Mouse (Mus musculus): Measurements from ENCODE around the gene Ifit3b. TPM values are rescaled to one million over a fixed set of nuclear protein-coding genes. Genes with fewer than 3 reads are reported as not detected.
"Not testable (repeated sequence)": the region's sequence is repeated elsewhere in the genome, so short reads cannot be mapped to it uniquely, and the experiment has no call there.

Ifit3b gene
- polyA plus RNA-seq, 1 experiment from 2014 or later = 0.23 TPM

GRCm38 (mm10) chr19:34587898-34588692, 19.7 kb upstream of the Ifit3b start:
- not testable (repeated sequence) for H3K27ac ChIP-seq; DNase-seq (ENCODE audit: low spot score); H3K4me1 ChIP-seq; H3K27me3 ChIP-seq (ENCODE audit: low read depth, poor library complexity, severe bottlenecking); H3K9me3 ChIP-seq (replicated peaks); H3K4me3 ChIP-seq; H3K36me3 ChIP-seq
- WGBS = 87% methylated on average over 6 of the region's 12 CpGs

DNA sequence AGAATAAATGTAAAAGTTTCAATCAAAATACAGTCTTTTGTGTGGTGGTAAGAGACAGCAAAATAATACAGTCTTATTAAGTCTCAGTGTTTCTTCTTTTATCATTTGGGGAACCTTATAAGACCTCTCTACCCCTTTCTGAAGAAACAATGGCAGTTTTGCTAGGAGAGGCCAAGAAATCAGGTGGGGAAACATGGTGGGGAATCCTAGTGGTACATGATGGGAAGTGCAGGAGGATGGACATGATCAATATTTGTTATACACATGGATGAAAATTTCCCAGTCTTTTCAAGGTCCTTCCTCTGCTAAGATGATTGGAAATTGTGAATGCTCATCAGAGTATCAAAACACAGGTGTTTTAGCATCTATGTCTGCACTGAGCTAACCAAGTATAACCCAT, 18.8 kb upstream of the Ifit3b start:
- Histone ChIP-seq H3K36me3 (no peaks in the 10 kb centered on the region), H3K27me3 (ENCODE audit: low read depth, poor library complexity, severe bottlenecking) (no peaks in the 10 kb centered on the region), H3K4me1 (no peaks in the 10 kb centered on the region), H3K4me3 (no peak overlapping the region), H3K27ac (no peak overlapping the region), H3K9me3 (replicated peaks) (no peaks in the 10 kb centered on the region)
- no peak for DNase-seq (ENCODE audit: low spot score)

DNA sequence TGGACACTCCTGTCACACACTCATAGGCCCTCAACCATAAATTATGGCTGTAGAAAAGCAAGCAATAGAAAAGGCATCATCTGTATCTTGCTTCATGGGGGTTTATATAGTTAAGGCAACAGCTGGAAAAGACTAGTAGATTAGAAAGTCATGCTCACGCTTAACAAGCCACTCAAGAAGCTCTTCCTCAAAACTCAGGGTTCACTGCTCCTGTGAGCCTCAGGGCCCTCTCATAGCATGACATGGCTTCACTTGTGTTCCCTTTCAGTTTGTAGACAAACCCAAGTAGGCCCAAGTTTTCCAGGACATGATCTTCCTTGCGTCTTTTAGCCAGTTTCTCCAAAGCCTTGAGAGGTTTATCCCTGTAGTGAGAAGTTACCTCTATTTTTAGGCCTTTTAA, 14.3 kb upstream of the Ifit3b start:
- Histone ChIP-seq H3K9me3 (replicated peaks) (no peaks in the 10 kb centered on the region), H3K27me3 (ENCODE audit: low read depth, poor library complexity, severe bottlenecking) (no peaks in the 10 kb centered on the region), H3K36me3 (no peaks in the 10 kb centered on the region), H3K4me3 (no peak overlapping the region), H3K4me1 (no peaks in the 10 kb centered on the region), H3K27ac (no peak overlapping the region)
- no peak for DNase-seq (ENCODE audit: low spot score)
- 94% methylated on average over 2 of the region's 2 CpGs for WGBS

DNA sequence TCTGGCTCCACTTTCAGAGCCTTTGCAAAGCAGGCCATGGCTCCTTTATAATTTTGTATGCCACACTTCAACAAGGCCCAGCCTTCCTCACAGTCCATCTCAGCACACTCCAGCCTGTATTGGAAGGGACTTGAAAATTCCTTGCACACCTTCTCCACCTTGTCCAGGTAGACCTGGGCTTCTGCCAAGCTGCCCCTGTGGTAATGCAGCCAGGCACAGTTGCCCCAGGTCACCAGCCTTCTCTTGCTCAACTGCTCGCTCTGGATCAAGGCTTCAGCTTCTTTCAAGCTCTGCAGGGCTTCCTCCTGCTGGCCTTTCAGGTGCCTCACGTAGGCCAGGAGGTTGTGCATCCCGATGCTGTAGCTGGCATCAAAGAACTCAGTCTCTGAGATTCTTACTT, 13.2 kb upstream of the Ifit3b start:
- not testable (repeated sequence) for H3K27me3 ChIP-seq (ENCODE audit: low read depth, poor library complexity, severe bottlenecking); H3K4me1 ChIP-seq; H3K4me3 ChIP-seq; H3K36me3 ChIP-seq; H3K9me3 ChIP-seq (replicated peaks); DNase-seq (ENCODE audit: low spot score); H3K27ac ChIP-seq
- WGBS = 82% methylated on average over 3 of the region's 3 CpGs

- H3K36me3 ChIP-seq = no peaks in the 10 kb centered on the region
- no peak overlapping the region for H3K27ac ChIP-seq
- DNase-seq (ENCODE audit: low spot score) = no peak
- H3K9me3 ChIP-seq (replicated peaks) = no peaks in the 10 kb centered on the region
- no peak overlapping the region for H3K4me3 ChIP-seq
- H3K4me1 ChIP-seq = no peaks in the 10 kb centered on the region
- no peaks in the 10 kb centered on the region for H3K27me3 ChIP-seq (ENCODE audit: low read depth, poor library complexity, severe bottlenecking)
Measured at GRCm38 (mm10) chr19:34596811-34597210, 11.0 kb upstream of the Ifit3b start.

GRCm38 (mm10) chr19:34598341-34598740, 9.4 kb upstream of the Ifit3b start:
- Histone ChIP-seq H3K36me3 (no peaks in the 10 kb centered on the region), H3K4me1 (no peaks in the 10 kb centered on the region), H3K27ac (no peak overlapping the region), H3K27me3 (ENCODE audit: low read depth, poor library complexity, severe bottlenecking) (no peaks in the 10 kb centered on the region), H3K9me3 (replicated peaks) (no peaks in the 10 kb centered on the region), H3K4me3 (no peak overlapping the region)
- 90% methylated on average over 2 of the region's 2 CpGs for WGBS
- DNase-seq (ENCODE audit: low spot score) = no peak

- DNase-seq (ENCODE audit: low spot score); H3K4me1 ChIP-seq; H3K4me3 ChIP-seq; H3K36me3 ChIP-seq; H3K27me3 ChIP-seq (ENCODE audit: low read depth, poor library complexity, severe bottlenecking); H3K27ac ChIP-seq; H3K9me3 ChIP-seq (replicated peaks): not testable (repeated sequence)
Measured at GRCm38 (mm10) chr19:34599250-34599649, 8.5 kb upstream of the Ifit3b start.

- not testable (repeated sequence) for H3K27ac ChIP-seq; H3K27me3 ChIP-seq (ENCODE audit: low read depth, poor library complexity, severe bottlenecking); DNase-seq (ENCODE audit: low spot score); H3K36me3 ChIP-seq; H3K9me3 ChIP-seq (replicated peaks); H3K4me3 ChIP-seq; H3K4me1 ChIP-seq
- WGBS = 53% methylated on average over 1 of the region's 1 CpGs
Measured at GRCm38 (mm10) chr19:34601888-34602287, 5.9 kb upstream of the Ifit3b start, which contains the start of gene Ifit1bl1. Ifit1bl1 (minus strand) TSS chr19:34601956.

GRCm38 (mm10) chr19:34605472-34605871, 2.3 kb upstream of the Ifit3b start:
- H3K9me3 ChIP-seq (replicated peaks) = no peaks in the 10 kb centered on the region
- no peaks in the 10 kb centered on the region for H3K36me3 ChIP-seq
- H3K4me3 ChIP-seq = no peak overlapping the region
- DNase-seq (ENCODE audit: low spot score) = no peak
- H3K27ac ChIP-seq = no peak overlapping the region
- H3K27me3 ChIP-seq (ENCODE audit: low read depth, poor library complexity, severe bottlenecking) = no peaks in the 10 kb centered on the region
- H3K4me1 ChIP-seq = no peaks in the 10 kb centered on the region
- 91% methylated on average over 3 of the region's 3 CpGs for WGBS

GRCm38 (mm10) chr19:34610118-34610517, 2.3 kb downstream of the Ifit3b start:
- not testable (repeated sequence) for DNase-seq (ENCODE audit: low spot score); H3K36me3 ChIP-seq; H3K27me3 ChIP-seq (ENCODE audit: low read depth, poor library complexity, severe bottlenecking); H3K4me3 ChIP-seq; H3K9me3 ChIP-seq (replicated peaks); H3K4me1 ChIP-seq; H3K27ac ChIP-seq
- 75% methylated on average over 3 of the region's 3 CpGs for WGBS

DNA sequence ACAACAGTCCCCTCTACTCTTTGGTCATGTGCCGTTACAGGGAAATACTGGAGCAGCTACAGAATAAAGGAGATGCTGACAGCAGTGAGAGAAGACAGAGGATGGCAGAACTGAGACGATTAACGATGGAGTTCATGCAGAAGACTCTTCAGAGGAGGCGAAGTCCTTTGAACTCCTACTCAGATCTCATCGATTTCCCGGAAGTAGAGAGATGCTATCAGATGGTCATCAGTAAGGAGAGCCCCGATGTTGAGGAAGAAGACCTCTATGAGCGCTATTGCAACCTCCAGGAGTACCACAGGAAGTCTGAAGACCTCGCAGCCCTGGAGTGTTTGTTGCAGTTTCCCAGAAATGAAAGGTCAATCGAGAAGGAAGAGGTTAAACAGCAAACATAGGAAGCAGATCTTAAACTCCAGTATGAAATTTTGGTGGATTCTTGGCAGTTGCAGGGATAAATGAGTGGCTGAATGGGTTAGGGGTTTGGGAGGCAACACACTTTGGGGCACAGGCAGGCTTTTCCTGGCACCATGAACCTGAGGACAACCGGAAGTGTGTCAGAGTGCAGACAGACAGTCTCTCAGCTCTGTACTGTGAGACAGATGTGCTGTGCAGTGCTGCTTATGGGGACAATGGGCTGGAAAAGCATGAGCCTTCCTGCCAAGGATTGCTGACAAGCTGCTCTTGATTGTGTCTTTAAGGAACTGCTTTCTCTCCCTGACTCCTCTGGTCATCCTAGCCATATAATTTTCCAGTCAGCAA, 4.7 kb downstream of the Ifit3b start:
- not testable (repeated sequence) for H3K4me3 ChIP-seq; DNase-seq (ENCODE audit: low spot score); H3K9me3 ChIP-seq (replicated peaks); H3K36me3 ChIP-seq; H3K27ac ChIP-seq; H3K27me3 ChIP-seq (ENCODE audit: low read depth, poor library complexity, severe bottlenecking); H3K4me1 ChIP-seq
- 86% methylated on average over 6 of the region's 11 CpGs for WGBS

DNA sequence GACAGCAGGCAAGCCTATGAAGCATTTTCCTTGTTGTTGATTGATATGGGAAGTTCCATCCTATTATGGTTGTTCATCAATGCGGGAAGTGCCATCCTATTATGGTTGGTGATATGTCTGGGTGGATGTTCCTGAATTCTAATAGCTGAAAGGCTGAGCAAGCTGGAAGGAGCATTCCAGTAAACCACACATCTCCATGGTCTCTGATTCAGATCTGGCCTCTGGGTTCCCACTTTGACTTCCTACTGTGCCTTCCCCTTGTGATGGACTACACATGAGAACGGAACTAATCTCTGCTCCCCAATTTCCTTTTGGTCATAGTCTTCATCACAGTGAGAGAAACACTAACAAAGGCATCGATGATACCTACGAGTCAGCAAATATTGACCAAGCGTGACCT, 13.1 kb downstream of the Ifit3b start:
- Histone ChIP-seq H3K36me3 (no peaks in the 10 kb centered on the region), H3K27me3 (ENCODE audit: low read depth, poor library complexity, severe bottlenecking) (no peaks in the 10 kb centered on the region), H3K4me1 (no peaks in the 10 kb centered on the region), H3K9me3 (replicated peaks) (no peaks in the 10 kb centered on the region), H3K27ac (no peak overlapping the region), H3K4me3 (no peak overlapping the region)
- no peak for DNase-seq (ENCODE audit: low spot score)
- WGBS = 95% methylated on average over 5 of the region's 5 CpGs

DNA sequence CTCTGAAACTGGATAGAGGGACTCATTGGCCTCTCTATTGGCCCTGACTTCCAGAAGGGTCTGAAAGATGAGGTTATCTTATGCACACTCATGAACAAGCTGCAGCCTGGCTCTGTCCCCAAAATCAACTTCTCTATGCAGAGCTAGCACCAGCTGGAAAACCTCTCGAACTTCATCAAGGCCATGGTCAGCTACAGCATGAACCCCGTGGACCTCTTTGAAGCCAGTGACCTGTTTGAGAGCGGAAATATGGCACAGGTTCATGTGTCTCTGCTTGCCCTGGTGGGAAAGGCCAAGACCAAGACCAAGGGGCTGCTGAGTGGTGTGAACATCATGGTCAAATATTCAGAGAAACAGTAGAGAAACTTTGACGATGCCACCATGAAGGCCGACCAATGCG, 16.0 kb downstream of the Ifit3b start:
- Histone ChIP-seq H3K9me3 (replicated peaks) (no peaks in the 10 kb centered on the region), H3K36me3 (no peaks in the 10 kb centered on the region), H3K27me3 (ENCODE audit: low read depth, poor library complexity, severe bottlenecking) (no peaks in the 10 kb centered on the region), H3K27ac (no peak overlapping the region), H3K4me3 (no peak overlapping the region), H3K4me1 (no peaks in the 10 kb centered on the region)
- DNase-seq (ENCODE audit: low spot score) = no peak
- 95% methylated on average over 6 of the region's 6 CpGs for WGBS
